Mouse (Mus musculus): ENCODE data around the gene Fgfr2. TPM values are rescaled to one million over a fixed set of nuclear protein-coding genes. Genes with fewer than 3 reads are reported as not detected.
A peak's percentile ranks its signal among the peaks of the same experiment; 100 is the strongest.

The Fgfr2 gene
- total RNA-seq, 2 experiments from 2014 or later = 35.8 to 40.8 TPM

GRCm38 (mm10) chr7:133012637-133013366 is 110.3 kb downstream of the Fgfr2 start:
- no peak for DNase-seq
- intact Hi-C loops (cut with DNase I) = no loop called here

GRCm38 (mm10) chr7:133011611-133012010 is 111.5 kb downstream of the Fgfr2 start:
- intact Hi-C loops (cut with DNase I) = no loop called here
- no peak for DNase-seq

GRCm38 (mm10) chr7:133011191-133011590 is 112.0 kb downstream of the Fgfr2 start:
- intact Hi-C loops (cut with DNase I) = no loop called here
- peak; percentile 86 for DNase-seq

GRCm38 (mm10) chr7:133010477-133010876 is 112.7 kb downstream of the Fgfr2 start:
- intact Hi-C loops (cut with DNase I) = no loop called here
- DNase-seq = no peak

- intact Hi-C loops (cut with DNase I) = loop anchor here (10.0 kb wide), 1 partner anchor 355 kb away; no protein-coding TSS in a partner anchor
These were observed 113.5 kb downstream of the Fgfr2 start for GRCm38 (mm10) chr7:133009676-133010075.

GRCm38 (mm10) chr7:133008663-133009062 is 114.5 kb downstream of the Fgfr2 start:
- intact Hi-C loops (cut with DNase I) = loop anchor here (10.0 kb wide), 1 partner anchor 354 kb away; no protein-coding TSS in a partner anchor
- DNase-seq = no peak

More at GRCm38 (mm10) chr7:133009676-133010075, 113.5 kb downstream of the Fgfr2 start:
- DNase-seq = no peak

GRCm38 (mm10) chr7:133007343-133007742 is 115.8 kb downstream of the Fgfr2 start:
- intact Hi-C loops (cut with DNase I) = loop anchor here (10.0 kb wide), 1 partner anchor 353 kb away; no protein-coding TSS in a partner anchor
- DNase-seq = no peak

GRCm38 (mm10) chr7:133005772-133006171 is 117.4 kb downstream of the Fgfr2 start:
- DNase-seq = no peak
- intact Hi-C loops (cut with DNase I) = loop anchor here (10.0 kb wide), 1 partner anchor 351 kb away; no protein-coding TSS in a partner anchor

GRCm38 (mm10) chr7:133003421-133003820 is 119.7 kb downstream of the Fgfr2 start:
- intact Hi-C loops (cut with DNase I) = loop anchor here (10.0 kb wide), 1 partner anchor 349 kb away; no protein-coding TSS in a partner anchor

GRCm38 (mm10) chr7:133002271-133002670 is 120.9 kb downstream of the Fgfr2 start:
- DNase-seq = no peak
- intact Hi-C loops (cut with DNase I) = loop anchor here (10.0 kb wide), 1 partner anchor 347 kb away; no protein-coding TSS in a partner anchor

More at GRCm38 (mm10) chr7:133003421-133003820, 119.7 kb downstream of the Fgfr2 start:
- peak; percentile 93 for DNase-seq

- intact Hi-C loops (cut with DNase I) = loop anchor here (10.0 kb wide), 1 partner anchor 347 kb away; no protein-coding TSS in a partner anchor
- DNase-seq = no peak
These were observed 121.8 kb downstream of the Fgfr2 start for GRCm38 (mm10) chr7:133001388-133001787.

GRCm38 (mm10) chr7:132999061-132999460 is 124.1 kb downstream of the Fgfr2 start:
- no peak for DNase-seq

GRCm38 (mm10) chr7:132998639-132999038 is 124.5 kb downstream of the Fgfr2 start:
- DNase-seq = no peak
- intact Hi-C loops (cut with DNase I) = no loop called here

More at GRCm38 (mm10) chr7:132999061-132999460, 124.1 kb downstream of the Fgfr2 start:
- intact Hi-C loops (cut with DNase I) = no loop called here

- no peak for DNase-seq
- intact Hi-C loops (cut with DNase I) = no loop called here
These were observed 126.8 kb downstream of the Fgfr2 start for GRCm38 (mm10) chr7:132996391-132996790.

- intact Hi-C loops (cut with DNase I) = no loop called here
- DNase-seq = no peak
These were observed 128.4 kb downstream of the Fgfr2 start for GRCm38 (mm10) chr7:132994628-132995191.

GRCm38 (mm10) chr7:132994120-132994519 is 129.0 kb downstream of the Fgfr2 start:
- intact Hi-C loops (cut with DNase I) = no loop called here
- DNase-seq = no peak

GRCm38 (mm10) chr7:132992967-132993615 is 130.1 kb downstream of the Fgfr2 start:
- intact Hi-C loops (cut with DNase I) = no loop called here
- DNase-seq = no peak

- DNase-seq = no peak
- intact Hi-C loops (cut with DNase I) = no loop called here
These were observed 131.8 kb downstream of the Fgfr2 start for GRCm38 (mm10) chr7:132991240-132991900.

- DNase-seq = no peak
- intact Hi-C loops (cut with DNase I) = loop anchor here (10.0 kb wide), 1 partner anchor 115 kb away; no protein-coding TSS in a partner anchor
These were observed 133.3 kb downstream of the Fgfr2 start for GRCm38 (mm10) chr7:132989839-132990238.

- intact Hi-C loops (cut with DNase I) = loop anchor here (10.0 kb wide), 1 partner anchor 108 kb away; no protein-coding TSS in a partner anchor
- no peak for DNase-seq
These were observed 140.5 kb downstream of the Fgfr2 start for GRCm38 (mm10) chr7:132982639-132983038.

Data from left cerebral cortex, postnatal 4 days (tissue).